Mouse (Mus musculus) hindbrain, embryonic 16.5 days (tissue): ENCODE data around the gene Slc30a3. TPM values are rescaled to one million over a fixed set of nuclear protein-coding genes. Genes with fewer than 3 reads are reported as not detected.
"Not testable (repeated sequence)": the region's sequence is repeated elsewhere in the genome, so short reads cannot be mapped to it uniquely, and the experiment has no call there.

Experiments used
- ATAC-seq: fragments of 200-750 bp; cut with Nextera tagmentation; 2 replicates; pipeline ENCODE4 v1.8.0; 2017; ENCODE audit warnings: moderate TSS enrichment, moderate library complexity
- H3K27ac ChIP-seq: fragments of 300-500 bp; sonication (generic); 2 replicates; pipeline ENCODE4 v1.5.1; 2014; ENCODE audit warnings: low read depth, mild to moderate bottlenecking, control low read depth, low read length, moderate library complexity
- H3K27me3 ChIP-seq: fragments of 300-500 bp; sonication (generic); replicated peaks from 2 replicates; pipeline ENCODE4 v1.6.1; 2014; ENCODE audit warnings: low read length; ENCODE audit not compliant: control insufficient read depth, insufficient read depth
- H3K36me3 ChIP-seq: fragments of 300-500 bp; sonication (generic); 2 replicates; pipeline ENCODE4 v1.6.1; 2014; ENCODE audit warnings: mild to moderate bottlenecking, low read length, moderate library complexity, mixed read lengths; ENCODE audit not compliant: control insufficient read depth, insufficient read depth
- H3K4me1 ChIP-seq: fragments of 300-500 bp; sonication (generic); 2 replicates; pipeline ENCODE4 v1.6.1; 2014; ENCODE audit warnings: low read depth, low read length; ENCODE audit not compliant: control insufficient read depth, insufficient read depth
- H3K4me2 ChIP-seq: fragments of 300-500 bp; sonication (generic); 2 replicates; pipeline ENCODE4 v1.6.1; 2014; ENCODE audit warnings: mild to moderate bottlenecking, low read length, control low read depth, moderate library complexity
- H3K4me3 ChIP-seq: fragments of 300-500 bp; sonication (generic); 2 replicates; pipeline ENCODE4 v1.5.1; 2014; ENCODE audit warnings: mild to moderate bottlenecking, low read length, control low read depth, moderate library complexity
- H3K9ac ChIP-seq: fragments of 300-500 bp; sonication (generic); 2 replicates; pipeline ENCODE4 v1.6.1; 2014; ENCODE audit warnings: low read depth, mild to moderate bottlenecking, control low read depth, low read length, moderate library complexity
- H3K9me3 ChIP-seq: fragments of 300-500 bp; sonication (generic); 2 replicates; pipeline ENCODE4 v1.6.1; 2014; ENCODE audit warnings: mild to moderate bottlenecking, low read length, moderate library complexity; ENCODE audit not compliant: control insufficient read depth
- WGBS: fragments of 180-500 bp; shearing (Covaris S2); extraction: QIAGEN DNeasy Blood & Tissue Kit; methylation state at CpG from one replicate; pipeline ENCODE4 v1.1.7; 2014; 5-methylcytosine and 5-hydroxymethylcytosine counted together
- polyA plus RNA-seq: library from polyadenylated mRNA; unstranded; fragments of >200 nt; fragmentation: Nextera tagmentation; extraction: Ambion mirVana; gene quantifications from 2 replicates; pipeline ENCODE4 v1.2.1, GENCODE M21; 2015

Slc30a3 gene
- polyA plus RNA-seq, 1 experiment from 2014 or later, result 52.7 TPM

GRCm38 (mm10) chr5:31055216-31056140 lies 52.6 kb downstream of the Slc30a3 start:
- H3K9me3 ChIP-seq, result no peaks in the 10 kb centered on the region
- WGBS, result 20% methylated on average over 19 of the region's 19 CpGs
- ATAC-seq, result peak; percentile 3; the same call in 1 of the 2 replicates

DNA sequence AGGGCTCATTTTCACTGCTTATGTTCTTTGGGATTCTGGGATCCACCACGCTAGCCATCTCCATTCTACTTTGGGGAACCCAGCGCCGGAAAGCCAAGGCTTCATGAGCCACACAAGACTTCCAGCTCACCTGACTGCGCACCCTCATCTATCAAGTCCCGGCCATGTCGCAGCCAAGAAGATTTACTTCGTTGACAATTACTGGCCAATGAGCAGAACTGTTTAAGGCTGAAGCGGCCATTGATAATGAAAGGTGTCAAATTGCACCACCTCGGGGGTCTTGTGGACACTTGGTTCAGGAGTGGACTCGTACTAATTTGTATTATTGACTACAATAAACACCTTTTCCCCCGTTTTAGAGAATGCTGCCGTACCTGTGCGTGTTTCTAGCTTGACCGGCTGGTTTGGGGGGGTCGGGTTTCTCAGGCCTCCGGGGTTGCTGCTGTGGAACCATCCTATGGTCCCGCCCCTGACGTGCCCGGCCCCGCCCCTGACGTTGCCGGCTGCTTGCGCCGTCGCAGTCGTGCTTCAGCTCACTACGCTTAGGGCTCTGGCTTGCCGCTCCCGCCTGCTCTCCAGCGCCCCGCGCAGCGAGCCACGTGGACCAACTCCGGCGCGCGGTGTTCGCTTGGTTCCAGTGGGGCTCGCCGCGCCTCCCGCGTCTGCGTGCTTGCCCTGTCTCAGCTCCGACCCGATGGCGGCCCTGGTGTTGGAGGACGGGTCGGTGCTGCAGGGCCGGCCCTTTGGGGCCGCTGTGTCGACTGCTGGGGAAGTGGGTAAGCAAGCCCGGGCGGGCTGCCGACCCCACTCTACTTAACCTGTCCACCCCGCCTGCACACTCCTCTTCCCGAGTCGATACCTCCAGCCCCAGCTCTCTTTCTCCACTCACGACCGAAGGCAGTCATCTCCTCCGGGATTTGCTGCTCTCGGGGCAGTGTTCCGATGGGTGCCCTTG lies 53.5 kb downstream of the Slc30a3 start, which contains the start of gene Cad:
Cad (plus strand) TSS at position 520 of the 955 bp plus-strand sequence.
- no peaks in the 10 kb centered on the region; the same call in 1 of the 2 replicates for H3K36me3 ChIP-seq
- peak within 1 kb of the TSS; percentile 80 for H3K27ac ChIP-seq
- peak within 1 kb of the TSS; percentile 88 for H3K9ac ChIP-seq
- H3K4me2 ChIP-seq, result peak within 1 kb of the TSS; percentile 97
- H3K4me3 ChIP-seq, result peak within 1 kb of the TSS; percentile 76
- H3K27me3 ChIP-seq, result no peaks in the 10 kb centered on the region
- peaks cover 15% of the 10 kb centered on the region for H3K4me1 ChIP-seq
- H3K9me3 ChIP-seq, result no peaks in the 10 kb centered on the region
- WGBS, result under 1% methylated on average over 48 of the region's 64 CpGs
- peak; percentile 98 for ATAC-seq

More at GRCm38 (mm10) chr5:31055216-31056140, 52.6 kb downstream of the Slc30a3 start:
- H3K27me3 ChIP-seq, result no peaks in the 10 kb centered on the region
- H3K27ac ChIP-seq, result peak overlapping the region; percentile 80; the same call in 1 of the 2 replicates
- peaks cover 13% of the 10 kb centered on the region for H3K4me1 ChIP-seq
- H3K4me2 ChIP-seq, result peak overlapping the region; percentile 97
- peaks cover 6% of the 10 kb centered on the region for H3K36me3 ChIP-seq
- peak overlapping the region; percentile 76 for H3K4me3 ChIP-seq
- H3K9ac ChIP-seq, result peak overlapping the region; percentile 88

DNA sequence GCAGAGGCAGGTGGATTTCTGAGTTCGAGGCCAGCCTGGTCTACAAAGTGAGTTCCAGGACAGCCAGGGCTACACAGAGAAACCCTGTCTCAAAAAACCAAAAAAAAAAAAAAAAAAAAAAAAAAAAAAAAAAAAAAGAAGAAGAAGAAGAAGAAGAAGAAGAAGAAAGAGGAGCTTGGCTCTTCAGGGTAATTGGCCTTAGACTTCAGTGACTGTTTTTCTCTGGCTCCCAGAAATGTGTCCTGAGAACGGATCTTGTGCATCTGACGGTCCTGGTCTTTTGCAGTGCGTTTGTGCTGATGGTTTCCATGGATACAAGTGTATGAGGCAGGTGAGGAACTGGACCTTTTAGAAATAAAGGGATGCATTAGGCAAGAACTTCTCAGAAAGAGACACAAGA lies 54.3 kb downstream of the Slc30a3 start:
- not testable (repeated sequence) for H3K27me3 ChIP-seq, H3K9me3 ChIP-seq, ATAC-seq, H3K36me3 ChIP-seq, H3K27ac ChIP-seq
- WGBS, result 47% methylated on average over 4 of the region's 4 CpGs
- H3K4me3 ChIP-seq, result peak overlapping the region; percentile 76
- peaks cover 17% of the 10 kb centered on the region for H3K4me1 ChIP-seq
- peak overlapping the region; percentile 97 for H3K4me2 ChIP-seq
- H3K9ac ChIP-seq, result peak overlapping the region; percentile 64; the same call in 1 of the 2 replicates

- no peak for ATAC-seq
- no peak overlapping the region for H3K4me3 ChIP-seq
- no peak overlapping the region for H3K27ac ChIP-seq
- no peak overlapping the region for H3K4me2 ChIP-seq
- H3K4me1 ChIP-seq, result peaks cover 15% of the 10 kb centered on the region
- no peak overlapping the region for H3K9ac ChIP-seq
- H3K9me3 ChIP-seq, result no peaks in the 10 kb centered on the region
- no peaks in the 10 kb centered on the region for H3K27me3 ChIP-seq
- H3K36me3 ChIP-seq, result no peaks in the 10 kb centered on the region
Measured at GRCm38 (mm10) chr5:31050427-31050826, 57.6 kb downstream of the Slc30a3 start.

GRCm38 (mm10) chr5:31048763-31049641 lies 59.0 kb downstream of the Slc30a3 start, which contains the start of gene Slc5a6:
Slc5a6 (minus strand) TSS chr5:31048924.
- peak within 1 kb of the TSS; percentile 81 for H3K4me2 ChIP-seq
- H3K9ac ChIP-seq, result peak within 1 kb of the TSS; percentile 88
- peak; percentile 60 for ATAC-seq
- H3K4me1 ChIP-seq, result peaks cover 11% of the 10 kb centered on the region
- H3K4me3 ChIP-seq, result peak within 1 kb of the TSS; percentile 75
- H3K27ac ChIP-seq, result peak within 1 kb of the TSS; percentile 97
- H3K9me3 ChIP-seq, result no peaks in the 10 kb centered on the region
- H3K27me3 ChIP-seq, result no peaks in the 10 kb centered on the region
- under 1% methylated on average over 23 of the region's 23 CpGs for WGBS
- peaks cover 4% of the 10 kb centered on the region; the same call in 1 of the 2 replicates for H3K36me3 ChIP-seq

GRCm38 (mm10) chr5:31047848-31048762 lies 59.9 kb downstream of the Slc30a3 start, which contains the start of gene Atraid:
Atraid (plus strand) TSS chr5:31048312.
- peaks cover 8% of the 10 kb centered on the region for H3K4me1 ChIP-seq
- peak within 1 kb of the TSS; percentile 88 for H3K9ac ChIP-seq
- peaks cover 8% of the 10 kb centered on the region; the same call in 1 of the 2 replicates for H3K36me3 ChIP-seq
- H3K4me3 ChIP-seq, result peak within 1 kb of the TSS; percentile 75
- peak within 1 kb of the TSS; percentile 97 for H3K27ac ChIP-seq
- H3K27me3 ChIP-seq, result no peaks in the 10 kb centered on the region
- ATAC-seq, result peak; percentile 98
- H3K9me3 ChIP-seq, result no peaks in the 10 kb centered on the region
- peak within 1 kb of the TSS; percentile 81 for H3K4me2 ChIP-seq
- WGBS, result under 1% methylated on average over 71 of the region's 73 CpGs

DNA sequence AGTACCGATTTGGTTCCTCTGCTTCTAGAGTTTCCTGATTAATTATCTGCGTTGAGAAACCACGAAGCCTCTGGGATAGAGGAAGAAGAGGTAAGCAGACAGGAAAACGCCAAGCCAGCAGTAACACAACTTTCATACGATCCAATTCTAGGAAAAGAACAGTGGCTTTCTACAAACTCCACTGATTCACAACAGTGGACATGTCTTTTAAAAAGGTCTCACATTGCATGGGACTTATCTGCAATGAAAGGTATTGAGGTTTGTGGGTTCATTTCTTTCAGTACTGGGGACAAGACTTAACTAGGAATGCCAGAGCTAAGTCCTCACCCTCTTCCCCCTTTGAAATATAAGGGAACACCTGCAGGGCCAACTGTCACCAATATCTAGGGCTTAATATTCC lies 61.0 kb downstream of the Slc30a3 start:
- Histone ChIP-seq H3K9ac (peak overlapping the region; percentile 88), H3K27me3 (no peaks in the 10 kb centered on the region), H3K36me3 (peaks cover 12% of the 10 kb centered on the region), H3K4me1 (peaks cover 8% of the 10 kb centered on the region), H3K9me3 (no peaks in the 10 kb centered on the region), H3K27ac (no peak overlapping the region), H3K4me2 (peak overlapping the region; percentile 81), H3K4me3 (peak overlapping the region; percentile 75)
- 83% methylated on average over 5 of the region's 5 CpGs for WGBS
- ATAC-seq, result no peak
